Mouse (Mus musculus) heart, adult 9 months (tissue): Measurements from ENCODE around the gene Mindy2.

Experiments used
- DNase-seq, 2 experiments: peaks; one replicate each; pipeline ENCODE4 v3.0.0; 2022; ENCODE audit warnings: low spot score in 2 of 2

The Mindy2 gene

DNA sequence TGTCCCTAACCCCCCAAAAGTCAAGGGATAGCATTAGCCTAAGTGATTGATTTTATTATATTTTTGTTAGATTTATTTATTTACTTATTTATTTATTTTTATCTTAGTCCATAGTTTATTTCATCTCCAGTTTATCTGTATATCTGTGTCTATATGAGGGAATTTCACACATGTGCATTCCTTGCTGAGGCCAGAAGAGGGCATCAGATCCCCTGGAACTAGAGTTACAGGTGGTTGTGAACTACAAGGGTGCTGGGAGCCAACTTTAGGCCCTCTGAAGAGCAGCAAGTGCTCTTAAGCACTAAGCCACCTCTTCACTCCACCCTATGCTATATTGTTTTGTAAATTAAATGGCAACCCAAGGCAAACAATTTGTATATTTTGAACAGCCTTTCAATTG lies 11.1 kb upstream of the Mindy2 start:
- DNase-seq, result no peak

DNA sequence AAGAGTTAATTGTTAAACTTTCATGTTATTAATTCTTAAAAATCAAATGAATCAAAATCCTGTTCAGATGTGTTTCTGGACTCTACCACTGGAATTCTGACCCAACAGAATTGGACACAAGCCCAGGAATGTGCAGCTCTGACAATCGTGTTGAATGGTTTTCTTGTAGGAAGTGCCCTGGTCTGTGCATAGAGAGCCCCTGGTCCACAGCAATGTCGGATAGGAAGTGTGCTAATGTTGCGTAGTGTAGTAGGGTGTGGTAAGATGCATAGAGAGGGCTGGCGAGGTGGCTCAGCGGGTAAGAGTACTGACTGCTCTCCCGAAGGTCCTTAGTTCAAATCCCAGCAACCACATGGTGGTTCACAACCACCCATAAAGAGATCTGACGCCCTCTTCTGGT lies 9.8 kb upstream of the Mindy2 start:
- DNase-seq, result peak; percentile 12 to 29

DNA sequence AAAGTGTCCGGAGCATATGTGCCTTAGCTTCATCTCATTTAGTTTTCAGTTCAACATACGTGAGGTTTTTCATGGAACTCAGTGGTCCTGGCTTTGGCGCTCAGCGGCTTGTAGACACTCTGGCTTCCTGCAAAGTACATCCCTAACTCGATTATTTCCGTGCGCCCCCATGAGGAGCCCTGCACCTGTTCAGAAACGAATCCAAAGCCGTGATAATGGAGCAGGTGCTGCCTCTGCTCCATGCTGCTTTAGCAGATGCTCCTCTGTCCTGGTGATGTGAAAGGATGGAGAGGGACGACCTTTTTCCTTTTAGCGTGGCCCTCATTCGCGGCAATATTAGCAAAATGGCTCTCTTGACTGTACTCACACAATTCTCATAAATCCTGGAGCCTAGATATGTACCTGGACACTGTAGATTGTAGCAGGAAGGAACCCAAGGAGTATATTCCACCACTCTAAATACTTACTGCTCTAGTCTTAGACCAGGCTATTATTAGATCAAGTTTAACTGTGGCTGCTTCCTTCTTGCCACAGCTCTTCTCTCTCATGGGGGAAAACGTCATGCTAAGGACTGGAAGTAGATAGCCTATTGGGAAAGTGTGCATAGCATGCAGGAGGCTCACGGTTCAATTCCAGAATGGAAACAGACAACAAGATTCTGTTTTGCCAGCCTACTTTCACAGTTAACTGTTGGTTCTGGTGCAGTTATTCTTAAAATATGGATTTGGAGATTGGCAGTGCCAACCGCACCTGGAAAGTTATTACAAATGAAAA lies 8.6 kb upstream of the Mindy2 start:
- no peak for DNase-seq

- DNase-seq, result no peak
Observed at GRCm38 (mm10) chr9:70664847-70665246, 7.9 kb upstream of the Mindy2 start.

GRCm38 (mm10) chr9:70658266-70658665 lies 1.3 kb upstream of the Mindy2 start:
- DNase-seq, result no peak

GRCm38 (mm10) chr9:70656130-70657007 lies 605 bp downstream of the Mindy2 start, which contains the start of gene Gm10642:
Gm10642 (plus strand) TSS chr9:70656251.
- DNase-seq, result peak; percentile 54 to 69

GRCm38 (mm10) chr9:70655764-70656129 lies 1.2 kb downstream of the Mindy2 start:
- DNase-seq, result no peak

DNA sequence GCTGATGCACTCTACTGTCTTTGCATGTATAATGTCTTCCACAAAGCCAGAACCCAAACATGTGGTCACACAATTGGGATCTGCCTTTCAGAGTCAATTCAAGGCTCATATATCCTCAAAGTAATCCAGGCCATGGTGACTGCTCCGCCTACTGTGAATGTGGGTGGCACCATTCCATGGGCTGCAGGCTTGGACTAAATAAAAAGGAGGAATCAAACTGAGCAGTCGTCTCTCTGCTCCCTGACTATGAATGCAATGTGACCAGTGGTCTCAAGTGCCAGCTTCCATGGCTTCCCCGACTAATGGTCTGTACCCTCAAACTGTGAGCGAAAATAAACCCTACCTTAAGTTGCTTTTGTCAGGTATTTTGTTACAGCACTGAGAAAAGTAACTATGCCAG lies 2.5 kb downstream of the Mindy2 start:
- no peak for DNase-seq

DNA sequence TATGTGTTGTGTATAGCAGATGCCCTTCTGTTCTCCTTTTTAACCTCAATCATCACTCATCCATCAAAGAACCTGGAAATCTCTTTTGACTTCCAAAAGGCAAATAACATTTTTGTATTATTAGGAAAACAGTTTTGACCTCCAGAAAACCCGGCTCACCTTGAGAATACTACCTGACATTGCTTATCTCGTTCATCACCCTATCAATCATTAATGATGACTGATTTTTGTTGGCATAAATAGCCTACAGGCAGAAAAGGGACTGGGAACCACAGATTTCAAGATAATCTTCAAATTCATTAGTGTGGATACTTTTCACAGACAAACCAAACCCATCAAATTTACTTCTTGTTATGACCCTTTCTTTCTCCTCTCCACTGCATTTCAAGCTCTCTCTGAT lies 3.1 kb downstream of the Mindy2 start:
- no peak for DNase-seq

DNA sequence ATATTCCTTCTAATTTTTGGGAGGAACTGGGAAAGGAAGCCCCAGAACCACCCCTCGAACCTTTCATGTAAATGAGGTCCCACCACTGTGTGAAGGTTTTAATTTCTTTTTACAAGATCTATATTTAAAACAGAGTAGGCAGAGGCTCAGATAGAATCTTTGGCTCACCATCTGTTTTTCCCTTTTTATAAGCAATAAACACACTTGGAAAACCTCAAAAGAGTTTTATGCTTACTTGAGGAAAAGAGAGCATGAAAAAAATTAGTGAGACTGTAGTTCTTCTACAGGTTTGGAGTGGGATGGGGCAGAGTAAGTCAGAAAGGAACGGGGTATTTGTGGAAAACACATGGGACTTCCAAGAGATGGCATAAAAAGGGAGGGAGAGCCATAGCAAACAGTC lies 4.8 kb downstream of the Mindy2 start:
- no peak for DNase-seq

- DNase-seq, result no peak
Observed at GRCm38 (mm10) chr9:70650994-70651393, 6.0 kb downstream of the Mindy2 start.

DNA sequence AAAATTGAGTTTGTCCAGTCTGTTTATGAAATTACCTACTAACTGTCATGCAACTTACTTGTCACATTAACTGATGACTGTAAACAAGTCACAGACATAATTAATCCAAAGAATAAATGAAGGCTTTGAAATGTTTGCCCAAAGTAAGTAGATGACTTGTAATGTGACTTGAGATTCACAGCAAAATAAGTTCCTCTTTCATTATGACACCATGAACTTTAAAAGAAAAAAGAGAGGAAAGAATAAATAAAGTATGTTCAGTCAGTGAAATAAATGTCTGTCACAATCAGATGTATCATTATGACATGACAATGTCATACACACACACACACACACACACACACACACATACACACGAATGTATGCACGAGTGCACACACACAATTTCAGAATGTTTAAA lies 6.7 kb downstream of the Mindy2 start:
- no peak for DNase-seq

DNA sequence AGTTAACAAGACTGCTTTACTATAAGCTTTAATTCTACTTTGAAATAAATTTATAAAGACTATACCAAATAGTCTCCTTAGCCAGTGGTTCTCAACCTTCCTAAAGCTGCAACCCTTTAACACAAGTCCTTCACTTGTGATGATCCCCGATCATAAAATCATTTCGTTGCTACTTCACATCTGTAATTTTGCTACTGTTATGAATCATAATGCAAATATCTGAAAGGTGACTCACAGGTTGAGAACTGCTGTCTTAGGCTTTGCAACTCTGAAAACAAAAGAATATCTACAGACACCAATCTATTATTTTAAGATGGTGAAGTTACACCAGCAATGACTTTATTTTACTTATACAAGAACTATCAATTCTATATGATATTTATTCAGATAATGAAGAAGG lies 20.2 kb downstream of the Mindy2 start:
- DNase-seq, result no peak

- no peak for DNase-seq
Observed at GRCm38 (mm10) chr9:70631665-70632064, 25.3 kb downstream of the Mindy2 start.

- DNase-seq, result no peak
Observed at GRCm38 (mm10) chr9:70629711-70630110, 27.3 kb downstream of the Mindy2 start.

GRCm38 (mm10) chr9:70611026-70611673 lies 45.8 kb downstream of the Mindy2 start:
- no peak for DNase-seq

DNA sequence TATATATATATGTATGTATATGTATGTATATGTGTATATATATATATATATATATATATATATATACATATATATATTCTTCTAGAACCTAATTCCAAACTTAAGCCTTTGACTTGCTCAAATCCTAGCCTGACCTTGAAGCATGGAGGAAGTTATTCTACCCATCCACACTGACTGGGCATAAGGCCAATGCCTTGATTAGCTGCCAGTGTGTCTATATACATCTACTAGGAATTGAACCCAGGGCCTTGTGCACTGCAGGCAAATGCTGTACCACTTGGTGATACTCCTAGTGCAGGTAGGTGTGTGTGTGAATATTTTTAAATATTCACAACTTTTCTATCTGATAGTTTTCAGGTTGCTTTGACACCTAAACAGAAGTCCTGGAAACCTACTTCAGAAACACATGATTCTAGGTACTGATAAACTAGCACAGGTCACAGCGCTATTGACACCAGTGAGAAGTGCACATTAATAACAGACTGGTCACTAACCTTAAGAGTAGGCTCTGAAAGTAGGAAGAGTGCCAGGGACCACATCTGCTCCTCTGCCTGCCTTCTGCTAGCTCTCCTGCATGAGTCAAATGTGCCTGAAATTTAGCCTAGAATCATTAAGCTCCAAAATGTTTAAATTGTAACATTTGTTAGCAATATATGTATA lies 54.7 kb downstream of the Mindy2 start:
- DNase-seq, result peak in 1 of 2 experiments; percentile 11

DNA sequence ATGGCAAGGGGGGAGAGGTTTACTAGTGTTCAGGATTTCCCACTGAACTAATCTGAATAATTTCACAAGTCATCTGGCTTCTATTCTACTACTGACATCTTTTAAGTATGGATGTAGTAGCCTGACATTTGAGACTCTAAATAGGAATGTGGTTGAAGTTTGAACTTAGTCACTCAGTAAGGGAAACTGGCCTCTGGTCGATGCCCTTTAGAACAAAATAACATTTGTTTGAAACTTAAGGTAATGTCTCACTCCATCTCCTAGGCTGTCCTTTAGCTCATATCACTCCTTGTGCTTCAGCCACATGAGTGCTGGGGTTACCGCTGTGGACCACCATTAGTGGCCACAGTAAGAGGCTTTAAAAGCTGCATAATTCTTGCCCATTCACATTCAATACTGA lies 58.7 kb downstream of the Mindy2 start:
- DNase-seq, result no peak

GRCm38 (mm10) chr9:70591486-70591885 lies 65.5 kb downstream of the Mindy2 start:
- DNase-seq, result no peak

GRCm38 (mm10) chr9:70590775-70591174 lies 66.2 kb downstream of the Mindy2 start:
- DNase-seq, result no peak

DNA sequence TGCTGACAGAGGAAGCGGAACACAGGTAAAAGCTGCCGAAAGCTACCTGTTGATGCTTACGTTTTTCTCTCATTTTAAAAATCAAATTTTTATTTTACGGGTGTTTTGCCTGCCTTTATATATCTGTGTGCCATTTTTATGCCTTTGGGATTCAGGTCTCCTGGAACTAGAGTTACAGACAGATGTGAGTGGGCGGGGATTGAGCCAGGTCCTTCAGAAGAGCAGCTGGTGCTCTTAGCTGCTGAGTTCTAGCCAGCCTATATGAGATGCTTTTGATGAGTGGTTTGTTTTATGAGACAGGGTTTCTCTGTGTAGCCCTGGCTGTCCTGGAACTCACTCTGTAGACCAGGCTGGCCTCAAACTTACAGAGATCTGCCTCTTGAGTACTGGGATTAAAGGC lies 69.8 kb downstream of the Mindy2 start:
- no peak for DNase-seq

GRCm38 (mm10) chr9:70585172-70585571 lies 71.8 kb downstream of the Mindy2 start:
- no peak for DNase-seq
